Mouse (Mus musculus) heart, postnatal 0 days (tissue): ENCODE measurements around the gene Bcam. TPM values are rescaled to one million over a fixed set of nuclear protein-coding genes. Genes with fewer than 3 reads are reported as not detected.

ENCODE experiments used
- ATAC-seq: fragments of 200-750 bp; cut with Nextera tagmentation; 2 replicates; pipeline ENCODE4 v1.8.0; 2017; ENCODE audit warnings: low read depth, moderate number of reproducible peaks, moderate library complexity; ENCODE audit not compliant: insufficient read depth
- DNase-seq: peaks from one replicate; pipeline ENCODE4 v3.0.0-alpha.2; 2016; ENCODE audit warnings: low spot score
- H3K27ac ChIP-seq: fragments of 300-500 bp; sonication (generic); 2 replicates; pipeline ENCODE4 v1.5.1; 2014; ENCODE audit warnings: low read depth, mild to moderate bottlenecking
- H3K27me3 ChIP-seq: fragments of 300-500 bp; sonication (generic); 2 replicates; pipeline ENCODE4 v1.6.1; 2014; ENCODE audit warnings: low read length, mixed read lengths; ENCODE audit not compliant: control insufficient read depth, insufficient read depth
- H3K36me3 ChIP-seq: fragments of 300-500 bp; sonication (generic); replicated peaks from 2 replicates; pipeline ENCODE4 v1.6.1; 2014; ENCODE audit warnings: low read length, mixed read lengths; ENCODE audit not compliant: control insufficient read depth, insufficient read depth
- H3K4me1 ChIP-seq: fragments of 300-500 bp; sonication (generic); 2 replicates; pipeline ENCODE4 v1.6.1; 2014; ENCODE audit warnings: antibody characterized with exemption; ENCODE audit not compliant: control insufficient read depth, insufficient read depth
- H3K4me2 ChIP-seq: fragments of 300-500 bp; sonication (generic); 2 replicates; pipeline ENCODE4 v1.6.1; 2014; ENCODE audit warnings: low read depth, mild to moderate bottlenecking, low read length, moderate library complexity
- H3K4me3 ChIP-seq: fragments of 300-500 bp; sonication (generic); 2 replicates; pipeline ENCODE4 v1.5.1; 2014; ENCODE audit warnings: low read depth, low read length
- H3K9ac ChIP-seq: fragments of 300-500 bp; sonication (generic); replicated peaks from 2 replicates; pipeline ENCODE4 v1.6.1; 2014; ENCODE audit warnings: low read depth, low read length, mixed read lengths
- H3K9me3 ChIP-seq: fragments of 300-500 bp; sonication (generic); replicated peaks from 2 replicates; pipeline ENCODE4 v1.6.1; 2016; ENCODE audit warnings: low read length; ENCODE audit not compliant: control insufficient read depth
- CTCF ChIP-seq: IDR thresholded peaks from 2 replicates; pipeline ENCODE4 v1.5.1; 2016; ENCODE audit warnings: antibody characterized with exemption, control low read depth, low read depth
- EP300 ChIP-seq: IDR thresholded peaks from 2 replicates; pipeline ENCODE4 v1.6.1; 2016; ENCODE audit warnings: antibody characterized with exemption, low read depth
- WGBS: fragments of 180-500 bp; shearing (Covaris S2); extraction: QIAGEN DNeasy Blood & Tissue Kit; methylation state at CpG from one replicate; pipeline ENCODE4 v1.1.7; 2014; 5-methylcytosine and 5-hydroxymethylcytosine counted together
- polyA plus RNA-seq: library from polyadenylated mRNA; unstranded; fragments of >200 nt; fragmentation: Nextera tagmentation; extraction: Ambion mirVana; gene quantifications from 2 replicates; pipeline ENCODE4 v1.2.1, GENCODE M21; 2015
- total RNA-seq: library from RNA; depleted of rRNA; stranded (reverse); fragments of >200 nt; gene quantifications from 2 replicates; pipeline ENCODE4 v1.2.3, GENCODE M21; 2014; ENCODE audit warnings: low replicate concordance

The Bcam gene
- total and polyA plus RNA-seq, 2 experiments from 2014 or later: 293 to 697 TPM

GRCm38 (mm10) chr7:19778645-19779044, 7.8 kb upstream of the Bcam start:
- H3K4me2 ChIP-seq: no peak overlapping the region
- H3K9me3 ChIP-seq: no peaks in the 10 kb centered on the region
- WGBS: 86% methylated on average over 8 of the region's 8 CpGs
- H3K4me3 ChIP-seq: no peak overlapping the region
- no peak for ATAC-seq
- DNase-seq: no peak
- no peak overlapping the region for H3K27ac ChIP-seq
- H3K4me1 ChIP-seq: 0 out of 2 replicates have a peak, but pooled peaks cover 2% of the 10 kb centered on the region
- no peaks in the 10 kb centered on the region for H3K36me3 ChIP-seq
- H3K27me3 ChIP-seq: no peaks in the 10 kb centered on the region
- TF ChIP-seq CTCF (no peak), EP300 (no peak)
- H3K9ac ChIP-seq: no peak overlapping the region

- DNase-seq (peak; percentile 57), ATAC-seq (peak; percentile 87)
- no peaks in the 10 kb centered on the region for H3K4me1 ChIP-seq
- peak overlapping the region; percentile 33 for H3K27ac ChIP-seq
- no peaks in the 10 kb centered on the region for H3K9me3 ChIP-seq
- no peaks in the 10 kb centered on the region for H3K27me3 ChIP-seq
- H3K4me2 ChIP-seq: no peak overlapping the region
- H3K4me3 ChIP-seq: no peak overlapping the region
- 52% methylated on average over 11 of the region's 11 CpGs for WGBS
- no peaks in the 10 kb centered on the region for H3K36me3 ChIP-seq
- no peak overlapping the region for H3K9ac ChIP-seq
- TF ChIP-seq EP300: no peak
- no peak for TF ChIP-seq CTCF
Measured at GRCm38 (mm10) chr7:19777049-19777723, 6.4 kb upstream of the Bcam start.

GRCm38 (mm10) chr7:19771682-19772081, 866 bp upstream of the Bcam start:
- H3K9ac ChIP-seq: no peak overlapping the region
- H3K9me3 ChIP-seq: no peaks in the 10 kb centered on the region
- no peak overlapping the region for H3K27ac ChIP-seq
- peaks cover 8% of the 10 kb centered on the region; the same call in 1 of the 2 replicates for H3K36me3 ChIP-seq
- H3K4me1 ChIP-seq: peaks cover 23% of the 10 kb centered on the region
- 68% methylated on average over 4 of the region's 4 CpGs for WGBS
- DNase-seq (no peak), ATAC-seq (no peak)
- H3K4me3 ChIP-seq: no peak overlapping the region
- no peaks in the 10 kb centered on the region for H3K27me3 ChIP-seq
- TF ChIP-seq CTCF (no peak), EP300 (no peak)
- H3K4me2 ChIP-seq: no peak overlapping the region

- peak overlapping the region; percentile 87 for H3K27ac ChIP-seq
- DNase-seq (peak; percentile 71), ATAC-seq (peak; percentile 85)
- under 1% methylated on average over 28 of the region's 28 CpGs for WGBS
- peak overlapping the region; percentile 90 for H3K9ac ChIP-seq
- peak overlapping the region; percentile 80 for H3K4me3 ChIP-seq
- peaks cover 18% of the 10 kb centered on the region for H3K36me3 ChIP-seq
- no peaks in the 10 kb centered on the region for H3K9me3 ChIP-seq
- H3K4me1 ChIP-seq: peaks cover 23% of the 10 kb centered on the region
- no peaks in the 10 kb centered on the region for H3K27me3 ChIP-seq
- peak overlapping the region; percentile 93 for H3K4me2 ChIP-seq
- TF ChIP-seq EP300: 0 out of 2 replicates have a peak, but pooled peaks have one; percentile 31
- TF ChIP-seq CTCF: no peak
Measured at GRCm38 (mm10) chr7:19770375-19770754, 451 bp downstream of the Bcam start.

GRCm38 (mm10) chr7:19769434-19770374, 1.1 kb downstream of the Bcam start:
- Histone ChIP-seq H3K9ac (peak overlapping the region; percentile 90), H3K36me3 (peaks cover 23% of the 10 kb centered on the region), H3K4me2 (peak overlapping the region; percentile 93), H3K4me3 (peak overlapping the region; percentile 80), H3K27me3 (no peaks in the 10 kb centered on the region), H3K9me3 (no peaks in the 10 kb centered on the region), H3K27ac (peak overlapping the region; percentile 87), H3K4me1 (peaks cover 23% of the 10 kb centered on the region)
- no peak for DNase-seq
- TF ChIP-seq EP300: no peak
- TF ChIP-seq CTCF: no peak
- 4% methylated on average over 16 of the region's 16 CpGs for WGBS
- peak; percentile 9; the same call in 1 of the 2 replicates for ATAC-seq
